ENCODE assay signal across 17 mouse cellular contexts in the genomic region with DNA sequence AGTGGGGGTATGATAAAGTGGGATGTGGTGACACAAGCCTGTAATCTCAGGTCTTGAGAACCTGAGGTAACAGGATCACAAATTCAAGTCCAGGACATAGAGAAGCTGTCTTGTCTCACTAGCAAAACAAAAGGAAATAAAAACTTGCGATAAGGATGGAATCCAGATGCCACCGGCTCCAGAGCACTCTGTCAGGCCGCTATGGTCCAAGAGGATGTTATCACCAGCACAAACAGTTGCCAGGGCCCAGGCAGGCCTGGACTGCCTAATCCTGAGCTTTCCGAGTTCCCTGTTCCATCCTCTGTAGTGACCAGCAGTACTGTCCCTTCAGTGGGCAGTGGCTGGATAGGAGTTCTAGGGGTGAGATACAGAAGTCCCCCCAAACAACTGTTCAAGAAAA.
"Had no signal": no experiment of that assay in that cellular context is flagged by ENCODE, and none has a peak within 500 bp of the region (broad histone marks: within the 10 kb centered on the region; RNA-seq: fewer than 3 reads in every experiment).

No protein-coding gene starts in this region.

- H3K9ac ChIP-seq: limb, embryonic 12.5 days; limb, embryonic 15.5 days; liver, embryonic 14.5 days; liver, postnatal 0 days; stomach, embryonic 15.5 days had no signal

- H3K36me3 ChIP-seq: limb, embryonic 12.5 days; limb, embryonic 15.5 days; stomach, embryonic 15.5 days had no signal

- ATAC-seq: intestine, embryonic 16.5 days; liver, postnatal 0 days had no signal

- H3K27ac ChIP-seq: limb, embryonic 12.5 days; limb, embryonic 15.5 days; liver, embryonic 14.5 days; stomach, embryonic 15.5 days had no signal

- H3K4me1 ChIP-seq: limb, embryonic 12.5 days; stomach, embryonic 15.5 days had no signal

- H3K9me3 ChIP-seq: limb, embryonic 12.5 days; limb, embryonic 15.5 days; stomach, embryonic 15.5 days had no signal

- H3K4me2 ChIP-seq: limb, embryonic 12.5 days; limb, embryonic 15.5 days; liver, embryonic 11.5 days; midbrain, embryonic 11.5 days; stomach, embryonic 15.5 days had no signal

- H3K4me3 ChIP-seq: limb, embryonic 12.5 days; limb, embryonic 15.5 days; stomach, embryonic 15.5 days had no signal

- H3K27me3 ChIP-seq: limb, embryonic 12.5 days; limb, embryonic 15.5 days; stomach, embryonic 15.5 days had no signal

- DNase-seq: kidney, adult 18-20 months; kidney, postnatal 14 days; kidney, postnatal 4 days; left cerebral cortex, postnatal 4 days; liver, postnatal 0 days; midbrain, embryonic 14.5 days; right cerebral cortex, adult 18-20 months; right cerebral cortex, postnatal 14 days; spleen, adult 18-20 months; thymus, postnatal 25 days had no signal
